Mouse (Mus musculus) testis, adult 2 months (tissue): Measurements from ENCODE around the gene Wnk2.

Experiments
- CTCF ChIP-seq: fragments of 200-500 bp; IDR thresholded peaks from 2 replicates; pipeline ENCODE4 v1.5.1; 2012; ENCODE audit warnings: low read depth, mild to moderate bottlenecking, inconsistent platforms, low read length, moderate library complexity; ENCODE audit not compliant: control insufficient read depth, insufficient read depth, insufficient replicate concordance
- POLR2A ChIP-seq: fragments of 200-500 bp; IDR thresholded peaks from 2 replicates; pipeline ENCODE4 v1.6.1; 2012; ENCODE audit warnings: low read depth, mild to moderate bottlenecking, inconsistent platforms, low read length, moderate library complexity; ENCODE audit not compliant: control insufficient read depth

- no peak for TF ChIP-seq CTCF
- TF ChIP-seq POLR2A: no peak
Observed at GRCm38 (mm10) chr13:49064257-49064656, 83.6 kb downstream of the Wnk2 start.
